Mouse (Mus musculus) small intestine, adult 2 months (tissue): ENCODE results near the gene Csk.

Source experiments
- CTCF ChIP-seq: fragments of 200-500 bp; IDR thresholded peaks from 2 replicates; pipeline ENCODE4 v1.5.1; 2012; ENCODE audit warnings: low read depth, mild to moderate bottlenecking, control low read depth, inconsistent platforms, low read length, moderate library complexity, mixed read lengths; ENCODE audit not compliant: insufficient replicate concordance, insufficient read length; ENCODE audit errors: extremely low read depth
- POLR2A ChIP-seq: fragments of 200-500 bp; IDR thresholded peaks from 2 replicates; pipeline ENCODE4 v1.6.1; 2012; ENCODE audit warnings: low read depth, mild to moderate bottlenecking, control low read depth, inconsistent platforms, low read length, moderate library complexity

- TF ChIP-seq CTCF (no peak), POLR2A (no peak)
Measured at GRCm38 (mm10) chr9:57686011-57686410, 32.6 kb upstream of the Csk start.
